Mouse (Mus musculus): ENCODE data around the gene Vmn1r29.
"Not testable (repeated sequence)": the region's sequence is repeated elsewhere in the genome, so short reads cannot be mapped to it uniquely, and the experiment has no call there.

Gene Vmn1r29

GRCm38 (mm10) chr6:58301249-58301648, at the start of gene Vmn1r29:
TSS of gene Vmn1r29 (plus strand) at chr6:58301549.
- DNase-seq = no peak

DNA sequence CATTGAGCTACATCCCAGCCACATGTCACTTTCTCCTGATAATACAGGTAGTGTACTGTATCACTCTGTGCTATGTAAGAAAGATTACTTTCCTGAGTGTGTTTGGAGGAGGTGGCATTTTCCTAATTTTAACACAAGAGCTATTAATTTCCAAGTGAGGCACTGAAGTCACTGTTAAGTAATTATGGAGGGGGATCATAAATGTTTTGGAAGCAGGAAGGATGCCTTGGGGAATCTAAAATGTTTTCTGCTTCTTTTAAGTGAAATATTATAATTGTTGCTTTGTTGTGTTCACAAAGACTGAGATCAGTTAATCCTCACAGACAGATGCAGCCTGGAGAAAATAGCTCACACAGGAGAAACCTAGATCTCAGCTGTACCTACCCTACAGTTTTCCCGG, 39.6 kb upstream of the Vmn1r29 start, which contains the start of gene Vmn1r28:
Vmn1r28 (plus strand) TSS at position 301 of the 400 bp plus-strand sequence.
- no peak for DNase-seq

GRCm38 (mm10) chr6:58279661-58280060, 21.7 kb upstream of the Vmn1r29 start:
- DNase-seq = not testable (repeated sequence)

- no peak for DNase-seq
Observed at GRCm38 (mm10) chr6:58292201-58292600, 9.1 kb upstream of the Vmn1r29 start.

- DNase-seq = not testable (repeated sequence)
Observed at GRCm38 (mm10) chr6:58298511-58298910, 2.8 kb upstream of the Vmn1r29 start.

- DNase-seq = not testable (repeated sequence)
Observed at GRCm38 (mm10) chr6:58330686-58331085, 29.3 kb downstream of the Vmn1r29 start.

All from lung, postnatal 14 days (tissue).